Mouse (Mus musculus) hindbrain, embryonic 11.5 days (tissue): Measurements from ENCODE around the gene Ppm1g. TPM values are rescaled to one million over a fixed set of nuclear protein-coding genes. Genes with fewer than 3 reads are reported as not detected.

ENCODE experiments used
- ATAC-seq: fragments of 200-750 bp; cut with Nextera tagmentation; 2 replicates; pipeline ENCODE4 v1.8.0; 2017; ENCODE audit warnings: mild to moderate bottlenecking, moderate TSS enrichment, moderate library complexity; ENCODE audit not compliant: low FRiP score
- DNase-seq: peaks from one replicate; pipeline ENCODE4 v3.0.0-alpha.2; 2015; ENCODE audit warnings: low spot score
- H3K27ac ChIP-seq: fragments of 300-500 bp; sonication (generic); 2 replicates; pipeline ENCODE4 v1.5.1; 2014; ENCODE audit warnings: mild to moderate bottlenecking, low read depth, low read length
- H3K27me3 ChIP-seq: fragments of 300-500 bp; sonication (generic); 2 replicates; pipeline ENCODE4 v1.6.1; 2014; ENCODE audit warnings: mild to moderate bottlenecking, low read length, moderate library complexity, mixed read lengths; ENCODE audit not compliant: control insufficient read depth, insufficient read depth
- H3K36me3 ChIP-seq: fragments of 300-500 bp; sonication (generic); 2 replicates; pipeline ENCODE4 v1.6.1; 2014; ENCODE audit warnings: mild to moderate bottlenecking, low read length, moderate library complexity, mixed read lengths; ENCODE audit not compliant: control insufficient read depth, insufficient read depth
- H3K4me1 ChIP-seq: fragments of 300-500 bp; sonication (generic); replicated peaks from 2 replicates; pipeline ENCODE4 v1.6.1; 2014; ENCODE audit warnings: low read length, mixed read lengths; ENCODE audit not compliant: control insufficient read depth, insufficient read depth
- H3K4me2 ChIP-seq: fragments of 300-500 bp; sonication (generic); replicated peaks from 2 replicates; pipeline ENCODE4 v1.6.1; 2014; ENCODE audit warnings: mild to moderate bottlenecking, low read depth, low read length
- H3K4me3 ChIP-seq: fragments of 300-500 bp; sonication (generic); 2 replicates; pipeline ENCODE4 v1.5.1; 2014; ENCODE audit warnings: low read depth, low read length
- H3K9ac ChIP-seq: fragments of 300-500 bp; sonication (generic); 2 replicates; pipeline ENCODE4 v1.6.1; 2014; ENCODE audit warnings: low read depth, low read length
- H3K9me3 ChIP-seq: fragments of 300-500 bp; sonication (generic); 2 replicates; pipeline ENCODE4 v1.6.1; 2016; ENCODE audit warnings: low read length; ENCODE audit not compliant: control insufficient read depth
- WGBS: fragments of 180-500 bp; shearing (Covaris S2); extraction: QIAGEN DNeasy Blood & Tissue Kit; methylation state at CpG from one replicate; pipeline ENCODE4 v1.1.7; 2014; 5-methylcytosine and 5-hydroxymethylcytosine counted together
- polyA plus RNA-seq: library from polyadenylated mRNA; unstranded; fragments of >200 nt; fragmentation: Nextera tagmentation; extraction: Ambion mirVana; gene quantifications from 2 replicates; pipeline ENCODE4 v1.2.1, GENCODE M21; 2014

The Ppm1g gene
- polyA plus RNA-seq, 1 experiment from 2014 or later = 148 TPM

DNA sequence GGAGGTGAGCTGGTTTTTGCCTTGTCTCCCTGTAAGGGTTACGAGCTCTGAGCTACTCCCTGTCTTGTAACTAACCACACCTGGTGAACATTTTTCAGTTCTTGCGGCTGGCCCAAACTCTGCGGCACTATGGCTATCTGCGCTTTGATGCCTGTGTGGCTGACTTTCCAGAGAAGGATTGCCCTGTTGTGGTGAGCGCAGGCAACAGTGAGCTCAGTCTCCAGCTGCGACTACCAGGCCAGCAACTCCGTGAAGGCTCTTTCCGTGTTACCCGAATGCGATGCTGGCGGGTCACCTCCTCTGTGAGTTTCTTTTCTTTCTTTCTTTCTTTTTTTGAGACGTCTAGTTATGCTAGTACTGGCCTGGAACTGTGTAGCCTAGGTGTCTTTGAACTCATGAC, 23.4 kb downstream of the Ppm1g start:
- no peak for DNase-seq
- Histone ChIP-seq H3K4me1 (peaks cover 8% of the 10 kb centered on the region), H3K9me3 (peaks cover 5% of the 10 kb centered on the region), H3K4me3 (no peak overlapping the region), H3K27ac (no peak overlapping the region), H3K9ac (no peak overlapping the region), H3K36me3 (peaks cover 21% of the 10 kb centered on the region), H3K4me2 (no peak overlapping the region), H3K27me3 (no peaks in the 10 kb centered on the region)
- ATAC-seq = no peak
- WGBS = 95% methylated on average over 12 of the region's 12 CpGs

DNA sequence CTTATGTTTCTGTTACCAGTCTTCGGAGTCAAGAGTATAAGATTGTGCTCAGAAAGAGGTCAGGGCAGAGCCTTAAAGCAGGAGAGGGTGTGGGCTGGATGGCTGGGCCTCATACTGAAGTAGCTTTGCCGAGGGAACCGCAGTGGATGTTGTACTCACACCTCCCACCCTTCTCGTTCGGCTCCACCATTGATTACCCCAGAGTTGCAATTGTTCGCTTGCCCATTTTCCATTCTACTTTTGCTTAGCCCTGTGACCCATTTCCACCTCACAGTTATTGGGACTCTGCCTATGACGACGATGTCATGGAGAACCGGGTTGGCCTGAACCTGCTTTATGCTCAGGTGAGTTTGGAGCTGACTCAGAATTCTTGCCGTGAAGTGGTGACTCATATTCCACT, 24.3 kb downstream of the Ppm1g start:
- Histone ChIP-seq H3K27ac (no peak overlapping the region), H3K36me3 (peaks cover 21% of the 10 kb centered on the region)

DNA sequence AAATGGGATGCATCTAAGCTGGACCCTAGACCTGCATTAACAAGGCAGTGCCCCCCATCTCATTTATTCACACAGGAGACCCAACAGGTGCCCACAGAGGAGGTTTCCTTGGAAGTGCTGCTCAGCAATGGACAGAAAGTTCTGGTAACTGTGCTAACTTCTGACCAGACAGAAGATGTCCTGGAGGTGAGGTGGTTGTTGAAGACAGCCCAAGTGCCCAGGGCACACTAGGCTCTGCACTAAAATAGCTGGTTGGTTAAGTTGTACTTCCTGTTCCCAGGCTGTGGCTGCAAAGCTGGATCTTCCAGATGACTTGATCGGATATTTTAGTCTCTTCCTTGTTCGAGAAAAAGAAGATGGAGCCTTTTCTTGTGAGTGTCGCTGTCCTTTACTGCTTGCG, 24.8 kb downstream of the Ppm1g start:
- WGBS = 96% methylated on average over 4 of the region's 4 CpGs
- no peak for ATAC-seq

More for the DNA sequence above, 24.3 kb downstream of the Ppm1g start:
- Histone ChIP-seq H3K4me2 (no peak overlapping the region), H3K9me3 (peaks cover 5% of the 10 kb centered on the region), H3K4me3 (no peak overlapping the region), H3K9ac (no peak overlapping the region), H3K27me3 (no peaks in the 10 kb centered on the region), H3K4me1 (peaks cover 11% of the 10 kb centered on the region)
- ATAC-seq (no peak), DNase-seq (no peak)
- WGBS = 94% methylated on average over 10 of the region's 10 CpGs

DNA sequence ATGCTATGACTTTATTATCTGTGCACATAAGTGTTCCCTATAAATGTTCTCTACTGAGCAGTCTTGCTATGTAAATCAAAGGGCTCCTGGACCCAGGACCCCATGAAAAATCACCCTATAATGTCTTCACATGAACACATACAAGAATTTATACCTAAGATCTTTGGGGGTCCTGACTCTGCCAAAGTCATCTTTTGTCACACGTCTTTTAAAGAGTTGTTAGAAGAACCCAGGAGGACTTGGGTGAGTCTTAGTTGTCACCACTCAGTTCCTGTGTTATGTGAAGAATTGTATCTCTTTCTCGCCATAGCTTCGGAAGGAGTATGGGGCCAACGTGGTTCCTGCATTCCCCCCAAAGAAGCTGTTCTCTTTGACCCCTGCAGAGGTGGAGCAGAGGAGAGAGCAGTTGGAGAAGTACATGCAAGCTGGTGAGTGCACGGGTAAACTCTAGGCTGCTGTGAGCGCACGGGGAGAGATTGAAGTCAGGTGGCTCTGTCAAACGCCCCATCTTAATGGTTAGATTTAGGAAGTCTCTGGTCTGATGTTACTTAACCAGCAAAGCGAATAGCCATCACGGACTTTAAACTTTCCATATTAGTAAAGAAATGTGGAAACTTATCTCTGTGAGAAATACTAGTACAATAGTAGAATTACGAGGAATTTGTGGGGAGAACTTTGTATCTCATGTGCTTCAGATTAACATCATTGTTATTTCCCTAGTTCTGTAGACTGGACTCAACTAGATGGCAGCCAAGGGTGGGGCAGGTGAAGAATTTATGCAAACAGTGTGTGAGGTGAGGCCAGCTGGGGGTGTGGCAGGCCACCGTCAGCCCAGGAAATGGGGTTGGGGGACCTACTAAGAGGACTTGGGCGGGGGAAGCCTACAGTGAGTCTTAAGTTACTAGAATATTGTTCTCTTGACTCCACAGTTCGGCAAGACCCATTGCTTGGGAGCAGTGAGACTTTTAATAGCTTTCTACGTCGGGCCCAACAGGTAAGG, 25.7 kb downstream of the Ppm1g start:
- peaks cover 7% of the 10 kb centered on the region for H3K4me1 ChIP-seq
- no peaks in the 10 kb centered on the region for H3K27me3 ChIP-seq
- DNase-seq (no peak), ATAC-seq (no peak)
- no peaks in the 10 kb centered on the region for H3K9me3 ChIP-seq
- peak overlapping the region; percentile 93; the same call in 1 of the 2 replicates for H3K4me3 ChIP-seq
- peaks cover 14% of the 10 kb centered on the region for H3K36me3 ChIP-seq
- WGBS = 94% methylated on average over 16 of the region's 16 CpGs
- no peak overlapping the region; the same call in 1 of the 2 replicates for H3K4me2 ChIP-seq
- H3K9ac ChIP-seq = no peak overlapping the region
- no peak overlapping the region for H3K27ac ChIP-seq

More for the DNA sequence above, 24.8 kb downstream of the Ppm1g start:
- no peak overlapping the region for H3K4me3 ChIP-seq
- DNase-seq = no peak
- peaks cover 21% of the 10 kb centered on the region for H3K36me3 ChIP-seq
- no peak overlapping the region for H3K9ac ChIP-seq
- no peak overlapping the region for H3K4me2 ChIP-seq
- peaks cover 5% of the 10 kb centered on the region for H3K9me3 ChIP-seq
- H3K27me3 ChIP-seq = no peaks in the 10 kb centered on the region
- peaks cover 11% of the 10 kb centered on the region for H3K4me1 ChIP-seq
- H3K27ac ChIP-seq = no peak overlapping the region

DNA sequence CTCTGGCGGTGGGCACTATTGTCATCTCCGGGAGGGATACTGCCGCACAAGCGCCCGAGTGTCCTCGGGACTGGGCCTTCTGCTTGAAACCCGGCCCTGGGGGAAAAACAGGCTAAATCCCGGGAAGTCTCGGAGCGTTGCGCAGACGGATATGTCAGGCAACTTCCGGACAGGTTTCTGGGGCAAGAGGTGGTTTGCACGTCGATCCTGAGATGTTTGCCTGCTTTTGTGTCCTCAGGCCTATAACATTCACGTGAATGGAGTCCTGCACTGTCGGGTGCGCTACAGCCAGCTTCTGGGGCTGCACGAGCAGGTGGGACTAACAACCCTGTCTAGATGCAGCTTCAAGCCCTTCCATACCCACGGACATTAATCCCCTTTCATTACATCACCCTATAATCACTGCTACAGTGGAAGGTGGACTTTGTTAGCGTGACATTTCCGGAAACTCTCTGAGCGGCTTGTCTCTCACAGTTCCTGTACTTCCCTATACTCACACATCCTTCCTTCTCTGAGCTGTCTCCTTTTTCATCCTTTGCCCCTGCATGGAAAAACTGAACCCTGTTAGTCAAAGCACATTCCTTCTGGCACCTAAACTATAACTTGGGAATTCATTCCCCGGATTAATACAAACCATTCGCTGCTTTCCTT, 26.7 kb downstream of the Ppm1g start:
- H3K36me3 ChIP-seq = peaks cover 14% of the 10 kb centered on the region
- WGBS = 16% methylated on average over 25 of the region's 25 CpGs
- peaks cover 7% of the 10 kb centered on the region for H3K4me1 ChIP-seq

DNA sequence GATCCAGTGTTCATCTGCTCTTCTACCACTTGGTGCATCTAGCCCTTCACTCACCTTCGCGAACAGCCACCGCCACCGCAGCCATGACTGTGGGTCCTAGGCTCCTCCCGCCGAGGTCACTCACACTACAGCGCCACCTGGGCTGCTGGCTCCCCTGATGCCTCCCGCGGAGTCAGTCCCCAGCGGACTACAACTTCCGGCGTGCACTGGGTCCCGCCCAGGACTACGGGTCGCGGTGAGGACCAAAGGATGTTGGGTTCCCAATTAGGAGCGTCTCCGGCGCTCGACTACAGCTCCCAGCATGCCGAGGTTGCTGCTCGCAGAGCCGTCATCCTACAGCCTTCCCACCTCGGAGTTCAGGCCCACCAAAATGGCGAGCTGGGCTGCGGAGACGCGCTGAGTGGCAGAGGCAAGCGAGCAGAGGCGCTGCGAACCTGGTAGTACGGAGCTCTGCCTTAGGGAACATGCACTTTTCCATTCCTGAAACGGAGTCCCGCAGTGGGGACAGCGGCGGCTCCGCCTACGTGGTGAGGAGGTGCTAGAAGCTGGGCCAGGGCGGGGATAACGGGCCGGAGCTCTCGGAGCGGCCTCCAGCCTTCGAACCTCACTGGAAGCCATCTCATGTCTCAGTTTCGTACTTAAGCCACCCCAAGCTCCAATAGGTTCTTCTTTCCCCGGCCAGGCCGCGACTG, 27.4 kb downstream of the Ppm1g start, which contains the start of the genes Snx17 and Eif2b4:
TSS of gene Snx17 (plus strand) at position 289 of the 692 bp plus-strand sequence.
TSS of gene Eif2b4 (minus strand) at position 492 of the 692 bp plus-strand sequence.
- Histone ChIP-seq H3K4me3 (peak within 1 kb of the TSS; percentile 93), H3K4me1 (peaks cover 7% of the 10 kb centered on the region), H3K27ac (peak within 1 kb of the TSS; percentile 82), H3K4me2 (peak within 1 kb of the TSS; percentile 86), H3K36me3 (peaks cover 12% of the 10 kb centered on the region), H3K9ac (peak within 1 kb of the TSS; percentile 95), H3K9me3 (no peaks in the 10 kb centered on the region), H3K27me3 (no peaks in the 10 kb centered on the region)
- DNase-seq (peak; percentile 98), ATAC-seq (peak; percentile 97)
- WGBS = under 1% methylated on average over 48 of the region's 48 CpGs

More for the DNA sequence above, 26.7 kb downstream of the Ppm1g start:
- DNase-seq = no peak
- Histone ChIP-seq H3K9ac (peak overlapping the region; percentile 95), H3K27me3 (no peaks in the 10 kb centered on the region), H3K27ac (peak overlapping the region; percentile 82), H3K4me2 (peak overlapping the region; percentile 86), H3K9me3 (no peaks in the 10 kb centered on the region), H3K4me3 (peak overlapping the region; percentile 93)
- ATAC-seq = no peak

DNA sequence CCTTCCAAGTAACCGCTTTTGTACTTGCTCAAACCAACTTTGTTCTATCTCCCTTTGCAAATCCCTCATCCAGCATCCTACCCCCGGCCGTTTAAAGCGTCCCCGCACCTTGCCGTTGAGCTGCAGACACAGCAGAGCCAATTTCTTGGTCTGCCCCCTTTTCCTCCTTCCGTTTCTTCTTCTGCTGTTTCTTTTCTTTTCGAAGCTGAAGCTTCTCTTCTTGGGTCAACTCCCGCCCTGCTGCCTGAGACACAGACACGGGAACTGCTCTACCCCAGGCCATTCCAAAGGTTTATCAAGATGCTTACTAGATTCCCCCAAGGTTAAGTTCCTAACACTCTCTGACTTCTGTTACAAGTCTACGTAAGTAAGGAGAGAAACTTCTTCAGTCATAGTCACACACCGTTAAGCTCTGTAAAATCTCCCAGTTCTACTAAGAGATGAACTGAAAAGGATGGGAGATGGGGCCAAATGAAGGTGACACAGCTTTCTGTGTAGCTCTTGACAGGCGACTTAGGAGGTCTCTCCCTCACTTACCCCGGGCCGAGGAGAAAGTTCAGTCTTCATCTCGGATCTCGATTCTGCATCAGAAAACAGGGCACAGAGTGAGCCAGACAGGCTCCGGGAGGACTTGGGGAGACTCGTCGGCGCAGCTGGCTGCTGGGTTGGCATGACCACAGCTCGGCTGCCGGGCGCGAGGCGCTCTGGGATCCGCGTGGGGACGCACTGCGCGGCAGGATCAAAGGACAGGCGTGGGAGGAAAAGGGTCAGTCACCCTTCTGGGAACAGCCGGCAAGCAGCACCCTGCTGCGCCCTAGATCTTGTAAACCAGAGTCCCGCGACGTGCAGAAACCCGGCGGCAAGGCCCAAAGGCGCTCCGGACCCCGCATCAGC, 28.2 kb downstream of the Ppm1g start:
- peak overlapping the region; percentile 95 for H3K9ac ChIP-seq
- ATAC-seq (peak; percentile 75), DNase-seq (no peak)
- peaks cover 7% of the 10 kb centered on the region for H3K4me1 ChIP-seq
- H3K27ac ChIP-seq = no peak overlapping the region
- peak overlapping the region; percentile 93 for H3K4me3 ChIP-seq
- no peaks in the 10 kb centered on the region for H3K27me3 ChIP-seq
- no peaks in the 10 kb centered on the region for H3K9me3 ChIP-seq
- WGBS = 20% methylated on average over 35 of the region's 42 CpGs
- peak overlapping the region; percentile 86 for H3K4me2 ChIP-seq
- H3K36me3 ChIP-seq = peaks cover 8% of the 10 kb centered on the region
